Mouse (Mus musculus) heart, embryonic 13.5 days (tissue): Measurements from ENCODE around the gene Slc1a3. TPM values are rescaled to one million over a fixed set of nuclear protein-coding genes. Genes with fewer than 3 reads are reported as not detected.
A peak's percentile ranks its signal among the peaks of the same experiment; 100 is the strongest.

Source experiments
- ATAC-seq: fragments of 200-750 bp; cut with Nextera tagmentation; 2 replicates; pipeline ENCODE4 v1.8.0; 2017; ENCODE audit warnings: moderate TSS enrichment; ENCODE audit not compliant: insufficient number of reproducible peaks, low FRiP score, low TSS enrichment; ENCODE audit errors: extremely low read depth
- H3K27ac ChIP-seq: fragments of 300-500 bp; sonication (generic); replicated peaks from 2 replicates; pipeline ENCODE4 v1.5.1; 2015; ENCODE audit warnings: moderate library complexity, mild to moderate bottlenecking, inconsistent platforms
- H3K27me3 ChIP-seq: fragments of 300-500 bp; sonication (generic); replicated peaks from 2 replicates; pipeline ENCODE4 v1.6.1; 2015; ENCODE audit warnings: mild to moderate bottlenecking, inconsistent platforms
- H3K36me3 ChIP-seq: fragments of 300-500 bp; sonication (generic); 2 replicates; pipeline ENCODE4 v1.6.1; 2015; ENCODE audit warnings: mild to moderate bottlenecking, inconsistent platforms
- H3K4me1 ChIP-seq: fragments of 300-500 bp; sonication (generic); 2 replicates; pipeline ENCODE4 v1.6.1; 2015; ENCODE audit warnings: inconsistent platforms
- H3K4me2 ChIP-seq: fragments of 300-500 bp; sonication (generic); 2 replicates; pipeline ENCODE4 v1.6.1; 2015; ENCODE audit warnings: inconsistent platforms, mild to moderate bottlenecking, moderate library complexity
- H3K4me3 ChIP-seq: fragments of 300-500 bp; sonication (generic); 2 replicates; pipeline ENCODE4 v1.5.1; 2015; ENCODE audit warnings: moderate library complexity, mild to moderate bottlenecking, inconsistent platforms
- H3K9ac ChIP-seq: fragments of 300-500 bp; sonication (generic); 2 replicates; pipeline ENCODE4 v1.6.1; 2015; ENCODE audit warnings: inconsistent platforms, mild to moderate bottlenecking, moderate library complexity
- H3K9me3 ChIP-seq: fragments of 300-500 bp; sonication (generic); 2 replicates; pipeline ENCODE4 v1.6.1; 2016; ENCODE audit warnings: inconsistent platforms
- WGBS: fragments of 180-500 bp; shearing (Covaris S2); methylation state at CpG from one replicate; pipeline ENCODE4 v1.1.7; 2015; ENCODE audit warnings: mixed read lengths; 5-methylcytosine and 5-hydroxymethylcytosine counted together
- polyA plus RNA-seq: library from polyadenylated mRNA; unstranded; fragments of >200 nt; fragmentation: Nextera tagmentation; extraction: Ambion mirVana; gene quantifications from 2 replicates; pipeline ENCODE4 v1.2.1, GENCODE M21; 2015

Slc1a3 gene
- 12.7 and 14.8 TPM in 2 replicates for polyA plus RNA-seq

DNA sequence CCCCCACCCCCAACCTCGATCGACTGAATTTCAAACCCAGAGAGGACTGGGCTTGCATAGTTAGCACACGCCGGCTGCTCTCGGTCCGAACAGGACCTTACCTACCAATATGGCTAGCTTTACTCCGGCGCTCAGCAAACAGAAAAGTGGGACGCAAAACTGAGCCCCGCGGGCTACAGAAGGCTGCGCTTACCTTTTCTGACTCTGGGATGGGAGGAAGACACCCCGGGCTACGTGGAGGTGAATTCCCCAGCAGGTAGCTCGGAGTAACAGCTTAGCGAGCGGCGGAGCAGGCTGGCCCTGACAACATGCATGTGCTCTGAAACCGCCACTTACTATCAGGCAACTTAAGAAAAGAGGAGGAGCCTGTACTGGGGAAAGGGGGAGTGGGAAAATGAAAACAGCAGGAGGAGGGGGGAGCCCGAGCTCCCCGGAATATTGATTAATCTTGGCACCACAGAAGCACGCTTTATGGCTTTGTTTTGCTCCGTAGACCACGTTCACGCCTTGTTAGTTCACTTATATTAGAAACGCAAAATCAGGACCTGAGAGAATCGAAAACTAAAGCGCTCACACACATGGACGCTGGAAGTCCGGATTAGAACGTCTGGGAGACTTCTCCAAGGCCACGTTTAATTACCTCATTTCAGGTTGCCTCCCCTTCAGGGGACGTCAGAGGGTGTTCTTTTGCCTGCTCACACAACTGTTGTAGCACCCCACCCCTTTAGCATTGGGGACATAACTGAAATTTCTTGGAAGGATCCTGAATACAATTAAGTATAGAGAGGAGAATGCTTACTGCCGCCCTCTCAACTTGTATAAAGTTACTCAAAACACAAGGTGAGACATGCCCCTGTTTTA, at the start of gene Slc1a3:
Gene Slc1a3, minus strand, starts transcription at position 619 of the 861 bp plus-strand sequence.
- WGBS = 1% methylated on average over 34 of the region's 34 CpGs
- peaks cover 14% of the 10 kb centered on the region; the same call in 1 of the 2 replicates for H3K36me3 ChIP-seq
- H3K27me3 ChIP-seq = no peaks in the 10 kb centered on the region
- peak within 1 kb of the TSS; percentile 80 for H3K4me2 ChIP-seq
- peak within 1 kb of the TSS; percentile 88 for H3K9ac ChIP-seq
- H3K27ac ChIP-seq = peak within 1 kb of the TSS; percentile 62; the same call in 1 of the 2 replicates
- ATAC-seq = peak; percentile 46; the same call in 1 of the 2 replicates
- H3K4me3 ChIP-seq = peak within 1 kb of the TSS; percentile 85
- peaks cover 30% of the 10 kb centered on the region for H3K4me1 ChIP-seq
- no peaks in the 10 kb centered on the region for H3K9me3 ChIP-seq

DNA sequence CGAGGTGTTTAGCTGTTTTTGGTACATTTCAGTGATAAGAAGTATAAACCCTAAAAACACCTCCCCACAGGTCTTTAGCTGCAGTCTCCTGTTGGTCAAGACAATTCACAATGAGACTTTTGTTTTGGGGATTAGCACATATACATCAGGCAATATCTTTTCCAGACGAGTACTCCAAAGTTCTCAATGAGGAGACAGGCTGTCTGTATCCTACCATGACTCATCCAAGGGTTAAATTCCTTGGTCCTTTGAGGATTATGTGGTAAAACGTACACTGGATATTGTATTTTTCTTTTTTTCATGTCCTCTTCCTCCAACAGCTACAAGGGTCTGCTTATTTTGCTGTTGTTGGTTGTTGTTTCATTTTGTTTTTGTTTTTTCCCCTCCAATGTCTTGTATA, 48.5 kb upstream of the Slc1a3 start:
- H3K9ac ChIP-seq = no peak overlapping the region
- no peaks in the 10 kb centered on the region for H3K36me3 ChIP-seq
- peaks cover 20% of the 10 kb centered on the region for H3K4me1 ChIP-seq
- ATAC-seq = no peak
- no peaks in the 10 kb centered on the region for H3K9me3 ChIP-seq
- H3K27ac ChIP-seq = no peak overlapping the region
- H3K27me3 ChIP-seq = no peaks in the 10 kb centered on the region
- no peak overlapping the region for H3K4me3 ChIP-seq
- 52% methylated on average over 3 of the region's 3 CpGs for WGBS
- no peak overlapping the region for H3K4me2 ChIP-seq

DNA sequence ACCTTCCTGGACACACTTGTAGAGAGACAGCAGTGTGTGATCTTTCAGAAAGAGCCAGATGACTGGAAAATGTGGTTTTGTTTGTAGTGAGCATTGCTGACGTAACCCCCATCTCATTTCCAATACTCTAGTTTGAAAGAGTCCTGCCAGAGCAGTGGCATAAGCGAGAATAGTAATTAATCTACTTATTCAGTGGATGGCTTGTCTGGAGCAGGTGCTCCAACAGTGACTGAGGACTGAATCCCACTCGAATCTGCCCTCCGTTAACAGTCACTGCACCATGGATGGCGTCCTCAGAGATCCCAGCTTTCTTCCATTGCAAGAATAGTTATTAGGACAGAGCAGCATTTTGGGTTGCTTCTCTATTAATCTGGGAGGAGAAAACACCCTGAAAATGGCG, 45.9 kb upstream of the Slc1a3 start:
- Histone ChIP-seq H3K9ac (no peak overlapping the region), H3K4me3 (no peak overlapping the region), H3K4me1 (peaks cover 7% of the 10 kb centered on the region), H3K4me2 (no peak overlapping the region), H3K27me3 (no peaks in the 10 kb centered on the region), H3K36me3 (no peaks in the 10 kb centered on the region), H3K27ac (no peak overlapping the region), H3K9me3 (no peaks in the 10 kb centered on the region)
- ATAC-seq = no peak
- 79% methylated on average over 6 of the region's 6 CpGs for WGBS

DNA sequence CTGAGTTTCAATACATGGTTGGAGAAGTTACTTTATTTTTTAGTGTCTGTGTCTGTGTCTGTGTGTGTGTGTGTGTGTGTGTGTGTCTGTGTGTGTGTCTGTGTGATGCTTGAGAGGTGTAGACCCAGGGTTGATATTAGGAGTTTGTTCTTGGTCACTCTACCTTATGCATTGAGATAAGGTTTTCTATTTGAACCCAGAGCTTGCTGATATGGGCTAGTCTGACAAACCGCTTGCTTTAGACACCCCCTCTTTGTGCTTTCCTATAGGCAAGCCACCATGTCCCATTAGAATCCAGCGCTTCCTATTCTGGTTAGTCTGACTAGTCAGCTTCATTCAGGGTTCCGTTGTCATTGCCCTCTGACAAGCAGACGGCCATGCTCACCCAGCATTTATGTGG, 39.2 kb upstream of the Slc1a3 start:
- H3K4me2 ChIP-seq = no peak overlapping the region
- no peaks in the 10 kb centered on the region for H3K27me3 ChIP-seq
- H3K9ac ChIP-seq = no peak overlapping the region
- 0 out of 2 replicates have a peak, but pooled peaks cover 4% of the 10 kb centered on the region for H3K9me3 ChIP-seq
- WGBS = 85% methylated on average over 4 of the region's 4 CpGs
- no peak overlapping the region for H3K4me3 ChIP-seq
- no peak overlapping the region for H3K27ac ChIP-seq
- no peaks in the 10 kb centered on the region for H3K36me3 ChIP-seq
- no peak for ATAC-seq
- H3K4me1 ChIP-seq = no peaks in the 10 kb centered on the region

DNA sequence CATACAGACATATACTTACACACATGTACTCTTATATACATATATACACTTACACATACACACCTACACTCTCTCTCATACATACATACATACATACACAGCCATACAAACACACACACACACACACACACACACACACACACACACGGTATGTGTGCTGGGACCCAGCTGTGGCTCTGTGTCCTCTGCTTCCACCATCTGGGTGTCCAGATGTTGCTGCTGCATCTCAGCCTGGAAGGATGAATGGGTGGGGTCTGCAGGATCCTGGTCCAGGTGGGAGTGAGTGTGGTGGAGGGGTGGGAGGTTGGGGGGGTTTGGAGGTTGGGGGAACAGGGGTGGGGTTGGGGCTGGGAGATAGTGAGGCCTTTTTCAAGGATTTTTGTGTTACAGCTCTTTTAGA, 38.2 kb upstream of the Slc1a3 start:
- H3K36me3 ChIP-seq = no peaks in the 10 kb centered on the region
- H3K27me3 ChIP-seq = no peaks in the 10 kb centered on the region
- H3K4me1 ChIP-seq = no peaks in the 10 kb centered on the region
- H3K9me3 ChIP-seq = 0 out of 2 replicates have a peak, but pooled peaks cover 4% of the 10 kb centered on the region
- 55% methylated on average over 1 of the region's 1 CpGs for WGBS
- no peak overlapping the region for H3K4me2 ChIP-seq
- H3K4me3 ChIP-seq = no peak overlapping the region
- no peak for ATAC-seq
- no peak overlapping the region for H3K27ac ChIP-seq
- no peak overlapping the region for H3K9ac ChIP-seq

DNA sequence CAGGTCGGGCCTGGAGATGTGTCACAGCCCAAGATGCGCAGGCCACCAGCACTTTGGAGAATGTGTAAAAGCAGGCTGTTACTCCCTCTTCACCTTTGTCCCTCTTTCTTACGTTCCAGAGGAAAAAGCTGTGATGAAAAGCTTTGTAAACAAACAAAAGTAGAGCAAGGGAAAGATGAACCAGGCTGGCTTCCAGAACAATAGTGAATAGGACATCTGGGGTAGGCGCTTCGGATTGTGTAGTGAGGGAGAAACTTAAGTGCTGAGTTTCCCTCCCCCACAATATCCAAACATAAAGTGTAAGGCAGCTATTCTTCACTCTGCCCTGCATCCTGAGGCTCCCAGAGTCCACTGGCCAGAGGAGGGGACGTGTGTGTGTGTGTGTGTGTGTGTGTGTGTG, 31.0 kb upstream of the Slc1a3 start:
- 56% methylated on average over 6 of the region's 6 CpGs for WGBS
- no peak overlapping the region for H3K9ac ChIP-seq

DNA sequence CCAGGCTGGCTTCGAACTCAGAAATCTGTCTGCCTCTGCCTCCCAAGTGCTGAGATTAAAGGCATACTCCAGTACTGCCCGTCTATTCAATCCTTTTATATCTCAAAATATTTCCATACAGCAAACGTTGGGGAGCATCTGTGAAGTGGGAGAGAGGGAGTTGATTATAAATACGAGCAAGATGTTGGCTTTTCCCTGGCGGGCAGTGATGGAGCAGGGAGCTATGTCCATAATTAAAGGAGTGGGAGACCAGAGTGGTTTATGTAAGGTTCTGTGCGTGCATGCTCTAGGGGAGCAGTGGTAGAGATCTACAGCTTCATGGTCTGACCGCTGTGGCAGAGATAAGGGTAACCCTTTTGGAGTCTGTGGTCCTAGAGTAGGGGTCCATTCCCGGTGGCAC, 30.2 kb upstream of the Slc1a3 start:
- ATAC-seq = no peak
- Histone ChIP-seq H3K27me3 (no peaks in the 10 kb centered on the region), H3K4me1 (no peaks in the 10 kb centered on the region), H3K4me3 (no peak overlapping the region), H3K27ac (no peak overlapping the region), H3K9me3 (0 out of 2 replicates have a peak, but pooled peaks cover 4% of the 10 kb centered on the region), H3K36me3 (no peaks in the 10 kb centered on the region), H3K9ac (no peak overlapping the region), H3K4me2 (no peak overlapping the region)
- WGBS = 87% methylated on average over 8 of the region's 8 CpGs

More for the DNA sequence above, 31.0 kb upstream of the Slc1a3 start:
- ATAC-seq = no peak
- H3K4me3 ChIP-seq = no peak overlapping the region
- no peaks in the 10 kb centered on the region for H3K4me1 ChIP-seq
- no peak overlapping the region for H3K4me2 ChIP-seq
- H3K9me3 ChIP-seq = 0 out of 2 replicates have a peak, but pooled peaks cover 4% of the 10 kb centered on the region
- H3K27me3 ChIP-seq = no peaks in the 10 kb centered on the region
- no peaks in the 10 kb centered on the region for H3K36me3 ChIP-seq
- H3K27ac ChIP-seq = no peak overlapping the region

DNA sequence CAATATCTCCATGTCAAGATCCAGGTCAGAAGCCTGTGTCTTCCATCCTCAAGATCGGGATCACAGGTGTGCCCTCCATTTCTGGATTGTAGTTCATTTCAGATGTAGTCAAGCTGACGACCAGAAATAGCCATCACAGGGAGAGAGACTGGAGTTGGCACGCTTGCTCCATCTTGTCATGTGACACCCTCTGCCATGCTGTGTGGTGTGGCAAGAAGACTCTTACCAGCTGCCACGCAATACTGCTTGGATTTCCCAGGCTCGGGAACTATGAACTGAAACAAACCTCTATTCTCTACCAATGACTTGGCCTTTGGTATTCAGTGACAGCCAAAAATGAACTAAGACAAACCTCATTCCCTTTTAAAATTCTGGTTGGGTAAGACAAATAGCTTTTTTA, 27.6 kb upstream of the Slc1a3 start:
- Histone ChIP-seq H3K27ac (no peak overlapping the region), H3K4me3 (no peak overlapping the region), H3K4me2 (no peak overlapping the region), H3K27me3 (no peaks in the 10 kb centered on the region), H3K4me1 (peaks cover 7% of the 10 kb centered on the region; the same call in 1 of the 2 replicates), H3K9ac (no peak overlapping the region), H3K9me3 (peaks cover 3% of the 10 kb centered on the region; the same call in 1 of the 2 replicates), H3K36me3 (no peaks in the 10 kb centered on the region)
- ATAC-seq = no peak
- 74% methylated on average over 5 of the region's 5 CpGs for WGBS

DNA sequence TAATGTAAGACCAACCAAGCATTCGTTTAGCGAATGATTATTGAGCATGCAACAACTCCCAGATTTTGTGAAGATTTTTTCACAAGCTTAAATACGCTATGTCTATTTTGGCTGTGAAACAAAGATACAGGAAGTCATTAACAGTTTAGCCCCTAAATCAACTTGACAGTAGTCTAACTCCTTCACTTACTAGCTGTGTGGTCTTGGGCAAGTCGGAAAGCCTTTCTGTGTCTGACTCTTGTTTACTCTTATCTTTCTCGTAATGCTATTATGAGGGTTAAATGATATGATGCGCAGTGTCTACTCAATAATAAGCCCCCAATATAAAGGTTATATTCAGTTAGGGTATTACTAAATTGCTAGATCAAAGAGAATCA, 23.8 kb upstream of the Slc1a3 start:
- Histone ChIP-seq H3K9ac (no peak overlapping the region), H3K27ac (no peak overlapping the region), H3K27me3 (no peaks in the 10 kb centered on the region), H3K4me2 (no peak overlapping the region), H3K9me3 (peaks cover 3% of the 10 kb centered on the region; the same call in 1 of the 2 replicates), H3K4me1 (peaks cover 7% of the 10 kb centered on the region; the same call in 1 of the 2 replicates), H3K4me3 (no peak overlapping the region), H3K36me3 (no peaks in the 10 kb centered on the region)
- WGBS = 67% methylated on average over 6 of the region's 6 CpGs
- no peak for ATAC-seq

DNA sequence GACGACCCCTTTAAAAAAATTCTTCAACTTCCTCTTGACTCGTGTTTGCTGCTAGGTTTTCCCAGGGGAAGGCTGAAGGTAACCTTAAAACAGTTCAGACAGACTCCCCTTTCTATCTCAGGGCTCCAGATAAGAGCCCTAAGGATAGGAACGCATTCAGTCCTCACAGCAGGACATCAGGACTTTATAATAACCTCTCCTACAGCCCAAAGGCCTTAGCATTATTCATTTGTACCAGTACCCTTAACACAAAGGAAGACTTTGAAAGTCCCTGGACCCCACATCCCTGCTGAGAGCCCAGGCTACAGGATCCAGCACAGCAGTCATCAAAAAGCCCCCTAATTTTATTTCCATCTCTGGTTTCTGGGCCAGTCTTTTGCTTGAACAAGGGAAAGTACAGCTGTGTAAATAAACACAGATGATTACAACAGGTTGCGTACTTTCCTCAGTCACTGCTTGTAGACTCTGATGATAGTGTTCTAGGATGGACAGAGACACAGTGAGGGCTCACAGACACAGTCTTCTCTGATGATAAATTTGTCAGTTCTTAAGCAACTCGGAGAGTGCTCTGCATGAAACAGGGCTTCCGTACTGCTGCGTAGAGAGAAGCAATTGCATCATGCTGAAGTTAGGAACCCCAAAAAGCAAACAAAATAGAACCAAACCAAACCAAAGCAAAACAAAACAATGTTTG, 23.3 kb upstream of the Slc1a3 start:
- ATAC-seq = no peak
- 17% methylated on average over 7 of the region's 7 CpGs for WGBS
- Histone ChIP-seq H3K36me3 (no peaks in the 10 kb centered on the region), H3K9ac (no peak overlapping the region), H3K4me1 (peaks cover 7% of the 10 kb centered on the region; the same call in 1 of the 2 replicates), H3K4me3 (no peak overlapping the region), H3K9me3 (peaks cover 3% of the 10 kb centered on the region; the same call in 1 of the 2 replicates), H3K27me3 (no peaks in the 10 kb centered on the region), H3K27ac (no peak overlapping the region), H3K4me2 (no peak overlapping the region)

DNA sequence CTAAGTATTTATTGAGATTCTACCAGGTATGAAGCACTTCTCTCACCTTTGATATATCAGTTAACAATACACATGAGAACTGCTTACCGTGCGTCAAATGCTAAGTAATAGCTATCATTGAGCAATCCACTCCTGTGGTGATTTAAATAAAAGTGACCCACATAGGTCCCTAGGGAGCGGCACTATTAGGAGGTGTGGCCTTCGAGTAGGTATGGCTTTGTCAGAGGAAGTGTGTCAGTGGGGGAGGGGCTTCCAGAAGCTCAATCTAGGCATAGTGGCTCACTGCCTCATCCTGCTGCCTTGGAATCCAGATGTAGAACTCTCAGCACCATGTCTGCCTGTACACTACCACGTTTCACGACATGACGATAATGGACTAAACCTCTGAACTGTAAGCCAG, 18.3 kb upstream of the Slc1a3 start:
- Histone ChIP-seq H3K4me3 (no peak overlapping the region), H3K9ac (no peak overlapping the region), H3K27me3 (no peaks in the 10 kb centered on the region), H3K4me1 (peaks cover 5% of the 10 kb centered on the region; the same call in 1 of the 2 replicates), H3K4me2 (no peak overlapping the region), H3K36me3 (no peaks in the 10 kb centered on the region), H3K27ac (no peak overlapping the region), H3K9me3 (no peaks in the 10 kb centered on the region)
- ATAC-seq = no peak
- WGBS = 86% methylated on average over 7 of the region's 7 CpGs
